Mouse (Mus musculus): ENCODE data around the gene Plcb1. TPM values are rescaled to one million over a fixed set of nuclear protein-coding genes. Genes with fewer than 3 reads are reported as not detected.

Plcb1 gene
- polyA plus RNA-seq, 1 experiment from 2014 or later, result 7.0 TPM

- Histone ChIP-seq H3K27ac (replicated peaks; ENCODE audit: low read depth, low read length) (no peak overlapping the region), H3K4me1 (ENCODE audit: control insufficient read depth, insufficient read depth, low read length) (no peaks in the 10 kb centered on the region), H3K9ac (replicated peaks; ENCODE audit: low read length) (no peak overlapping the region), H3K27me3 (ENCODE audit: control insufficient read depth, insufficient read depth, low read length) (no peaks in the 10 kb centered on the region), H3K36me3 (replicated peaks; ENCODE audit: control insufficient read depth, insufficient read depth, low read depth, low read length) (no peaks in the 10 kb centered on the region), H3K4me3 (ENCODE audit: low read depth, low read length) (no peak overlapping the region), H3K9me3 (replicated peaks; ENCODE audit: control insufficient read depth, low read length) (no peaks in the 10 kb centered on the region), H3K4me2 (ENCODE audit: low read depth, low read length) (no peak overlapping the region)
- ATAC-seq (replicated peaks; ENCODE audit: insufficient number of reproducible peaks, low FRiP score, low TSS enrichment, low read depth) (no peak), DNase-seq (ENCODE audit: low spot score) (no peak)
- WGBS, result 86% methylated on average over 2 of the region's 2 CpGs
These were observed 612.1 kb downstream of the Plcb1 start for GRCm38 (mm10) chr2:135397970-135398369.

GRCm38 (mm10) chr2:135399760-135400159 is 613.9 kb downstream of the Plcb1 start:
- DNase-seq (ENCODE audit: low spot score), result no peak
- no peaks in the 10 kb centered on the region for H3K36me3 ChIP-seq (replicated peaks; ENCODE audit: control insufficient read depth, insufficient read depth, low read depth, low read length)
- H3K9ac ChIP-seq (replicated peaks; ENCODE audit: low read length), result no peak overlapping the region
- no peak overlapping the region for H3K27ac ChIP-seq (replicated peaks; ENCODE audit: low read depth, low read length)
- no peak for ATAC-seq (replicated peaks; ENCODE audit: insufficient number of reproducible peaks, low FRiP score, low TSS enrichment, low read depth)
- 86% methylated on average over 6 of the region's 6 CpGs for WGBS
- H3K4me2 ChIP-seq (ENCODE audit: low read depth, low read length), result no peak overlapping the region
- no peaks in the 10 kb centered on the region for H3K9me3 ChIP-seq (replicated peaks; ENCODE audit: control insufficient read depth, low read length)
- H3K4me1 ChIP-seq (ENCODE audit: control insufficient read depth, insufficient read depth, low read length), result no peaks in the 10 kb centered on the region
- no peak overlapping the region for H3K4me3 ChIP-seq (ENCODE audit: low read depth, low read length)
- no peaks in the 10 kb centered on the region for H3K27me3 ChIP-seq (ENCODE audit: control insufficient read depth, insufficient read depth, low read length)

GRCm38 (mm10) chr2:135402916-135403315 is 617.0 kb downstream of the Plcb1 start:
- WGBS, result 7% methylated on average over 1 of the region's 1 CpGs
- DNase-seq (ENCODE audit: low spot score), result no peak

GRCm38 (mm10) chr2:135403344-135403743 is 617.5 kb downstream of the Plcb1 start:
- ATAC-seq (replicated peaks; ENCODE audit: insufficient number of reproducible peaks, low FRiP score, low TSS enrichment, low read depth) (no peak), DNase-seq (ENCODE audit: low spot score) (no peak)
- Histone ChIP-seq H3K36me3 (replicated peaks; ENCODE audit: control insufficient read depth, insufficient read depth, low read depth, low read length) (no peaks in the 10 kb centered on the region), H3K4me1 (ENCODE audit: control insufficient read depth, insufficient read depth, low read length) (no peaks in the 10 kb centered on the region), H3K4me2 (ENCODE audit: low read depth, low read length) (no peak overlapping the region), H3K4me3 (ENCODE audit: low read depth, low read length) (no peak overlapping the region), H3K9ac (replicated peaks; ENCODE audit: low read length) (no peak overlapping the region), H3K27me3 (ENCODE audit: control insufficient read depth, insufficient read depth, low read length) (no peaks in the 10 kb centered on the region), H3K9me3 (replicated peaks; ENCODE audit: control insufficient read depth, low read length) (no peaks in the 10 kb centered on the region), H3K27ac (replicated peaks; ENCODE audit: low read depth, low read length) (no peak overlapping the region)
- 71% methylated on average over 6 of the region's 6 CpGs for WGBS

More at GRCm38 (mm10) chr2:135402916-135403315, 617.0 kb downstream of the Plcb1 start:
- H3K27ac ChIP-seq (replicated peaks; ENCODE audit: low read depth, low read length), result no peak overlapping the region
- ATAC-seq (replicated peaks; ENCODE audit: insufficient number of reproducible peaks, low FRiP score, low TSS enrichment, low read depth), result no peak
- no peak overlapping the region for H3K4me2 ChIP-seq (ENCODE audit: low read depth, low read length)
- H3K4me3 ChIP-seq (ENCODE audit: low read depth, low read length), result no peak overlapping the region
- H3K27me3 ChIP-seq (ENCODE audit: control insufficient read depth, insufficient read depth, low read length), result no peaks in the 10 kb centered on the region
- no peaks in the 10 kb centered on the region for H3K36me3 ChIP-seq (replicated peaks; ENCODE audit: control insufficient read depth, insufficient read depth, low read depth, low read length)
- H3K4me1 ChIP-seq (ENCODE audit: control insufficient read depth, insufficient read depth, low read length), result no peaks in the 10 kb centered on the region
- H3K9me3 ChIP-seq (replicated peaks; ENCODE audit: control insufficient read depth, low read length), result no peaks in the 10 kb centered on the region
- H3K9ac ChIP-seq (replicated peaks; ENCODE audit: low read length), result no peak overlapping the region

GRCm38 (mm10) chr2:135404095-135404494 is 618.2 kb downstream of the Plcb1 start:
- Histone ChIP-seq H3K9ac (replicated peaks; ENCODE audit: low read length) (no peak overlapping the region), H3K27ac (replicated peaks; ENCODE audit: low read depth, low read length) (no peak overlapping the region), H3K9me3 (replicated peaks; ENCODE audit: control insufficient read depth, low read length) (no peaks in the 10 kb centered on the region), H3K4me2 (ENCODE audit: low read depth, low read length) (no peak overlapping the region), H3K4me3 (ENCODE audit: low read depth, low read length) (no peak overlapping the region), H3K36me3 (replicated peaks; ENCODE audit: control insufficient read depth, insufficient read depth, low read depth, low read length) (no peaks in the 10 kb centered on the region), H3K27me3 (ENCODE audit: control insufficient read depth, insufficient read depth, low read length) (no peaks in the 10 kb centered on the region), H3K4me1 (ENCODE audit: control insufficient read depth, insufficient read depth, low read length) (no peaks in the 10 kb centered on the region)
- DNase-seq (ENCODE audit: low spot score) (no peak), ATAC-seq (replicated peaks; ENCODE audit: insufficient number of reproducible peaks, low FRiP score, low TSS enrichment, low read depth) (no peak)
- WGBS, result 78% methylated on average over 1 of the region's 1 CpGs

- no peak overlapping the region for H3K27ac ChIP-seq (replicated peaks; ENCODE audit: low read depth, low read length)
- no peaks in the 10 kb centered on the region for H3K4me1 ChIP-seq (ENCODE audit: control insufficient read depth, insufficient read depth, low read length)
- no peak for DNase-seq (ENCODE audit: low spot score)
- H3K9ac ChIP-seq (replicated peaks; ENCODE audit: low read length), result no peak overlapping the region
- no peak overlapping the region for H3K4me2 ChIP-seq (ENCODE audit: low read depth, low read length)
- H3K27me3 ChIP-seq (ENCODE audit: control insufficient read depth, insufficient read depth, low read length), result no peaks in the 10 kb centered on the region
- WGBS, result 54% methylated on average over 5 of the region's 5 CpGs
- ATAC-seq (replicated peaks; ENCODE audit: insufficient number of reproducible peaks, low FRiP score, low TSS enrichment, low read depth), result no peak
- no peaks in the 10 kb centered on the region for H3K9me3 ChIP-seq (replicated peaks; ENCODE audit: control insufficient read depth, low read length)
- H3K36me3 ChIP-seq (replicated peaks; ENCODE audit: control insufficient read depth, insufficient read depth, low read depth, low read length), result no peaks in the 10 kb centered on the region
- H3K4me3 ChIP-seq (ENCODE audit: low read depth, low read length), result no peak overlapping the region
These were observed 623.7 kb downstream of the Plcb1 start for GRCm38 (mm10) chr2:135409418-135410097.

GRCm38 (mm10) chr2:135411675-135412074 is 625.8 kb downstream of the Plcb1 start:
- H3K9me3 ChIP-seq (replicated peaks; ENCODE audit: control insufficient read depth, low read length), result no peaks in the 10 kb centered on the region
- H3K36me3 ChIP-seq (replicated peaks; ENCODE audit: control insufficient read depth, insufficient read depth, low read depth, low read length), result no peaks in the 10 kb centered on the region
- H3K9ac ChIP-seq (replicated peaks; ENCODE audit: low read length), result no peak overlapping the region
- no peak overlapping the region for H3K4me2 ChIP-seq (ENCODE audit: low read depth, low read length)
- ATAC-seq (replicated peaks; ENCODE audit: insufficient number of reproducible peaks, low FRiP score, low TSS enrichment, low read depth) (no peak), DNase-seq (ENCODE audit: low spot score) (no peak)
- no peaks in the 10 kb centered on the region for H3K4me1 ChIP-seq (ENCODE audit: control insufficient read depth, insufficient read depth, low read length)
- no peak overlapping the region for H3K4me3 ChIP-seq (ENCODE audit: low read depth, low read length)
- H3K27me3 ChIP-seq (ENCODE audit: control insufficient read depth, insufficient read depth, low read length), result no peaks in the 10 kb centered on the region
- WGBS, result 62% methylated on average over 2 of the region's 2 CpGs
- no peak overlapping the region for H3K27ac ChIP-seq (replicated peaks; ENCODE audit: low read depth, low read length)

GRCm38 (mm10) chr2:135415137-135415536 is 629.3 kb downstream of the Plcb1 start:
- Histone ChIP-seq H3K27ac (replicated peaks; ENCODE audit: low read depth, low read length) (no peak overlapping the region), H3K36me3 (replicated peaks; ENCODE audit: control insufficient read depth, insufficient read depth, low read depth, low read length) (no peaks in the 10 kb centered on the region), H3K27me3 (ENCODE audit: control insufficient read depth, insufficient read depth, low read length) (no peaks in the 10 kb centered on the region), H3K4me2 (ENCODE audit: low read depth, low read length) (no peak overlapping the region), H3K9me3 (replicated peaks; ENCODE audit: control insufficient read depth, low read length) (no peaks in the 10 kb centered on the region), H3K9ac (replicated peaks; ENCODE audit: low read length) (no peak overlapping the region), H3K4me1 (ENCODE audit: control insufficient read depth, insufficient read depth, low read length) (no peaks in the 10 kb centered on the region), H3K4me3 (ENCODE audit: low read depth, low read length) (no peak overlapping the region)
- DNase-seq (ENCODE audit: low spot score) (no peak), ATAC-seq (replicated peaks; ENCODE audit: insufficient number of reproducible peaks, low FRiP score, low TSS enrichment, low read depth) (no peak)
- 78% methylated on average over 4 of the region's 4 CpGs for WGBS
